Mouse (Mus musculus): ENCODE measurements around the gene Mrpl34. TPM values are rescaled to one million over a fixed set of nuclear protein-coding genes. Genes with fewer than 3 reads are reported as not detected.
A peak's percentile ranks its signal among the peaks of the same experiment; 100 is the strongest.

Mrpl34 gene
- polyA plus RNA-seq, 1 experiment from 2014 or later, result 214 TPM

DNA sequence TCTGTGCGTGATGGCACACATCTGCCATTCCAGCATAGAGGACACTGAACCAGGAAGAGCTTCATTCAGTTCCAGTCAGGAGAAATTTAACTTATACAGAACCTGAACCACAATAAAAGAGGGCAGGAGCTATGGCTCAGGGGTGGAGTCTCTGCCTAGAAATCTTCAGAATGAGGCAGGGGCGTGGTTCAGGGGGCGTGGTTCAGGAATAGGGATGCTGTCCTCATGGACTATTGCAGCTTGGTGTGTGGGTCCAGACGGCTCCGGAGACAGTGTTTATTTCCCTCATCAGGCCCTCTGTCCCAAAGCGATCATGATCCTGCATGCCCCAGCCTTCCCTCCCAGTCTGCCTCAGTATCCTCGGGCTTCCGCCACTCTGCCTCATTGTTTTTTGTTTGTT lies 10.1 kb upstream of the Mrpl34 start:
- Histone ChIP-seq H3K4me2 (ENCODE audit: low read length) (no peak overlapping the region), H3K27ac (ENCODE audit: low read depth, low read length) (no peak overlapping the region), H3K27me3 (replicated peaks; ENCODE audit: control insufficient read depth, insufficient read depth, low read length) (no peaks in the 10 kb centered on the region), H3K4me3 (ENCODE audit: low read depth, low read length) (no peak overlapping the region), H3K9ac (ENCODE audit: low read length) (no peak overlapping the region), H3K4me1 (ENCODE audit: control insufficient read depth, insufficient read depth, low read length) (no peaks in the 10 kb centered on the region), H3K9me3 (replicated peaks; ENCODE audit: control insufficient read depth, low read length) (no peaks in the 10 kb centered on the region), H3K36me3 (ENCODE audit: control insufficient read depth, insufficient read depth, low read length) (peaks cover 30% of the 10 kb centered on the region)
- ATAC-seq, result no peak
- DNase-seq (ENCODE audit: low spot score), result no peak
- 82% methylated on average over 8 of the region's 8 CpGs for WGBS

DNA sequence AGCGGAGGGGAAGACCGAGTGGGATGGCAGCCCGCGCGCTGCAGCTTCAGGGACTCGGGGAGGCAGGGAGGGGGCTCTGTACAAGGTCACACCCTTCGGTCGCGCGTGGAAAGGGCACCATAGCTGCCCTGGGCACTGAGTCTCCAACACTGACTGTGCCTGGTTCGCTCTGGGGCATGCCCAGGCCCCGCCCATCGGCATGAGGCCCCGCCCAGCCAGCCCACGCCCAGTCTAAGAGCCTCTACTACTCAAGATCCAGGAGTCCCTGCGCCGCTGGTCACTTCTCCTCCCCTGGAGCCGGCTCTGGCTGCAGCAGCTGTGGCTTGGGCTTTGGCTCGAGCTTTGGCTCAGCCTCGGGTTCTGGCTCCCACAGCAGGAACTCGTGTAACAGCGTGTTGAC lies 7.9 kb upstream of the Mrpl34 start:
- Histone ChIP-seq H3K9me3 (replicated peaks; ENCODE audit: control insufficient read depth, low read length) (no peaks in the 10 kb centered on the region), H3K27me3 (replicated peaks; ENCODE audit: control insufficient read depth, insufficient read depth, low read length) (no peaks in the 10 kb centered on the region), H3K27ac (ENCODE audit: low read depth, low read length) (no peak overlapping the region), H3K4me2 (ENCODE audit: low read length) (no peak overlapping the region), H3K4me1 (ENCODE audit: control insufficient read depth, insufficient read depth, low read length) (peaks cover under 1% of the 10 kb centered on the region), H3K4me3 (ENCODE audit: low read depth, low read length) (no peak overlapping the region), H3K36me3 (ENCODE audit: control insufficient read depth, insufficient read depth, low read length) (peaks cover 50% of the 10 kb centered on the region), H3K9ac (ENCODE audit: low read length) (no peak overlapping the region)
- DNase-seq (ENCODE audit: low spot score) (no peak), ATAC-seq (no peak)
- WGBS, result 37% methylated on average over 22 of the region's 22 CpGs

DNA sequence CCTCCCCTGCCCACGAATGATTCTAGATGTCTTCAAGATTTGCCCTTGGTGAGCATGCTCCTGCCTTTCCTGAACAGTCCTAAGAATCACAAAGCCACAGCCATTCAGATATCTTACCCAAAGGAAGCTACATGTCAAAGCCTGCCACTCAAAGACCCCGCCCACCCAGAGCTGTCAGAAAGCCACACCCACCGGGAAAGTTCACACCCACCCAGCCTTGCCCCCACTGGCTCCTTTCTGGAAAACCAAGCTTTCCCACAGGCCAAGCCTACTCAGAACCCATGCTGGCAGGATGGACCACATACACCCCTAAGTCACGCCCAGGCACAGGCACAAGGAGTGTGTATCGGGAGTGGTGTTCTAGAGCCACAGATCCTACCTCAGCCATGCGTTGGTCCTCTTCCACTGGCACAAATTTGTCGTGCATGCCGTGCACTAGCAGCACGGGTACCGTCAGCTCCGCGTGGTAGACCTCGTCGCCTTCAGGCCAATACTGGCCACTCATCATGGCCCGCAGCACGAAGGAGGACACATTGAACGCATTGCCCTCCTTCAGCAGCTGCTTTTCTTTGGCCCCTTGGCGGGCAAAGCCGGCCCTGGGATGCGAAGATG lies 7.0 kb upstream of the Mrpl34 start:
- no peak for ATAC-seq

DNA sequence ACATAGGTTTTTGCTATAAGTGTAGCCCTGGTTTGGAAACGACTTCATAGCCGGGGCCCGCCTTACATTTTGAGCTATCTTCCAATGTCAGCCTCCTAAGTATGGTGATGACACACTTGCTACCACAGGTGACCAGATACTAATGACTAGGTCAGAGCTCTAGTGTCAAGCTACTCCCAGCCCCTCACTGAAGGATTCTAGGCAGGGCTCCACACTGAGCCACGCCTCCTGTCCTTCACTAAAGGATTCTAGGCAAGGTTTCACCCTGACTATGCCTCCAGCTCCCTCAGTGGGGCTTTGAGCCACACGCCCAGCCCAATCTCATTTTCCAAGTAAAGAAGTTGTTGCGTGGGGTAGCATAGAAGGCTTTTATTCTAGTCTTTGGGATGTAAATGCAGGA lies 4.0 kb upstream of the Mrpl34 start:
- Histone ChIP-seq H3K27ac (ENCODE audit: low read depth, low read length) (no peak overlapping the region), H3K4me3 (ENCODE audit: low read depth, low read length) (no peak overlapping the region), H3K27me3 (replicated peaks; ENCODE audit: control insufficient read depth, insufficient read depth, low read length) (no peaks in the 10 kb centered on the region), H3K9me3 (replicated peaks; ENCODE audit: control insufficient read depth, low read length) (no peaks in the 10 kb centered on the region), H3K9ac (ENCODE audit: low read length) (no peak overlapping the region), H3K36me3 (ENCODE audit: control insufficient read depth, insufficient read depth, low read length) (peaks cover 50% of the 10 kb centered on the region), H3K4me2 (ENCODE audit: low read length) (no peak overlapping the region), H3K4me1 (ENCODE audit: control insufficient read depth, insufficient read depth, low read length) (peaks cover 18% of the 10 kb centered on the region)
- WGBS, result 92% methylated on average over 6 of the region's 6 CpGs
- DNase-seq (ENCODE audit: low spot score), result no peak
- no peak for ATAC-seq

More for the DNA sequence above, 7.0 kb upstream of the Mrpl34 start:
- Histone ChIP-seq H3K4me1 (ENCODE audit: control insufficient read depth, insufficient read depth, low read length) (peaks cover 8% of the 10 kb centered on the region), H3K27me3 (replicated peaks; ENCODE audit: control insufficient read depth, insufficient read depth, low read length) (no peaks in the 10 kb centered on the region), H3K36me3 (ENCODE audit: control insufficient read depth, insufficient read depth, low read length) (peaks cover 50% of the 10 kb centered on the region), H3K4me3 (ENCODE audit: low read depth, low read length) (no peak overlapping the region), H3K4me2 (ENCODE audit: low read length) (no peak overlapping the region), H3K9ac (ENCODE audit: low read length) (0 out of 2 replicates have a peak overlapping the region, but pooled peaks have one; percentile 8), H3K27ac (ENCODE audit: low read depth, low read length) (no peak overlapping the region), H3K9me3 (replicated peaks; ENCODE audit: control insufficient read depth, low read length) (no peaks in the 10 kb centered on the region)
- no peak for DNase-seq (ENCODE audit: low spot score)
- 90% methylated on average over 20 of the region's 20 CpGs for WGBS

DNA sequence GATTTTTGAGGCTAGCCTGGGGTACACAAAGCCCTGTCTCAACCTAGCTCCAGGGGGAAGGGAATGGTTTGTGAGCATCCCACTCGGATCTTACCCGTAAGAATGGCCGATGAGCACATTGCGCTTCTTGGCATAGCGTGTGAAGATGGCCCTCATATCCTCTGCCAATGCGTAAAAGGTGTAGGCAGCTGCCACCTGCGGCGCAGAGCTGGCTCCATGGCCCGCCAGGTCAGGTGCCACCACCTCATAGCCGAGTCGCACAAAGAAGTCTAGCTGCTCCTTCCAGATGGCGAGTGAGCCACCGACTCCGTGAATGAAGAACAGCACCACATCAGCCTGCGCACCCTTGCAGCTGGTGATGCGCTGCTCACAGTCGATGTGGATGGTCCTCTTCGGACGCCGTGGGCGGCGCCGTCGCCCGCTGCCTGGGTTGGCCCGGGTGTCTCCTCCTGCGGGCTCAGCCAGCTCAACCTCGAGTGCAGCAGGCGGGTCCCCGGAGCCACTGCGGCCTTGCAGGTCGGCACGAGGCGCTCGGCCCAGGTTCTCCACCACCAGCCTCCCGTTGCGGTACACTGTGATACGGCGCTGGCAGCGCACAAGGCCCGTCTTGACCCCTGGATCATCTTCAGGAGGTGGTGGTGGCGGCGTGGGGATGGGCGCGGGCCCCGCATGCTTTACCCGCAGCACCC lies 3.5 kb upstream of the Mrpl34 start:
- H3K36me3 ChIP-seq (ENCODE audit: control insufficient read depth, insufficient read depth, low read length), result peaks cover 50% of the 10 kb centered on the region

DNA sequence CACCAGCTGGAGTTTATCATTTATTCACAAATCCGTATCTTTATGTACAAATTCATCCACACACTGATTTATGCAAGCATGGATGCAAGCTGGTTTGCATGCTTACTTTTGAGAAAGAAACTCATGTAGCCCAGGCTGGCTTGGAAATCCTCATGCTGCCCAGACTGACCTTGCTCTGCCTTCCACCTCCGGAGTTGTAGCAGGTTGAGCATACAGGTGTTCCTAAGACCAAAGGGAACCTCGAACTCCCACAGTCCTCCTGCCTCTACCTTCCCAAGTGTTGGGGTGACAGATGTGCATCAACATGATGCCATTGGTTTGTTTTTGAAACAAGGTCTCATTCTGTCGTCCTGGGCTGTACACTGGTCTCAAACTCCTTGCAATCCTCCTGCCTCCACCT lies 2.6 kb upstream of the Mrpl34 start:
- peak overlapping the region; percentile 76 for H3K4me2 ChIP-seq (ENCODE audit: low read length)
- WGBS, result 65% methylated on average over 4 of the region's 4 CpGs
- peak overlapping the region; percentile 75 for H3K4me3 ChIP-seq (ENCODE audit: low read depth, low read length)
- H3K36me3 ChIP-seq (ENCODE audit: control insufficient read depth, insufficient read depth, low read length), result peaks cover 43% of the 10 kb centered on the region
- H3K27me3 ChIP-seq (replicated peaks; ENCODE audit: control insufficient read depth, insufficient read depth, low read length), result no peaks in the 10 kb centered on the region
- H3K9ac ChIP-seq (ENCODE audit: low read length), result peak overlapping the region; percentile 77
- DNase-seq (ENCODE audit: low spot score), result no peak
- no peaks in the 10 kb centered on the region for H3K9me3 ChIP-seq (replicated peaks; ENCODE audit: control insufficient read depth, low read length)
- no peak for ATAC-seq
- no peak overlapping the region for H3K27ac ChIP-seq (ENCODE audit: low read depth, low read length)
- H3K4me1 ChIP-seq (ENCODE audit: control insufficient read depth, insufficient read depth, low read length), result peaks cover 20% of the 10 kb centered on the region

More for the DNA sequence above, 3.5 kb upstream of the Mrpl34 start:
- H3K9me3 ChIP-seq (replicated peaks; ENCODE audit: control insufficient read depth, low read length), result no peaks in the 10 kb centered on the region
- no peaks in the 10 kb centered on the region for H3K27me3 ChIP-seq (replicated peaks; ENCODE audit: control insufficient read depth, insufficient read depth, low read length)
- WGBS, result 84% methylated on average over 47 of the region's 47 CpGs
- peaks cover 20% of the 10 kb centered on the region for H3K4me1 ChIP-seq (ENCODE audit: control insufficient read depth, insufficient read depth, low read length)
- H3K9ac ChIP-seq (ENCODE audit: low read length), result no peak overlapping the region
- ATAC-seq (no peak), DNase-seq (ENCODE audit: low spot score) (no peak)
- H3K4me2 ChIP-seq (ENCODE audit: low read length), result no peak overlapping the region
- no peak overlapping the region for H3K27ac ChIP-seq (ENCODE audit: low read depth, low read length)
- no peak overlapping the region for H3K4me3 ChIP-seq (ENCODE audit: low read depth, low read length)

DNA sequence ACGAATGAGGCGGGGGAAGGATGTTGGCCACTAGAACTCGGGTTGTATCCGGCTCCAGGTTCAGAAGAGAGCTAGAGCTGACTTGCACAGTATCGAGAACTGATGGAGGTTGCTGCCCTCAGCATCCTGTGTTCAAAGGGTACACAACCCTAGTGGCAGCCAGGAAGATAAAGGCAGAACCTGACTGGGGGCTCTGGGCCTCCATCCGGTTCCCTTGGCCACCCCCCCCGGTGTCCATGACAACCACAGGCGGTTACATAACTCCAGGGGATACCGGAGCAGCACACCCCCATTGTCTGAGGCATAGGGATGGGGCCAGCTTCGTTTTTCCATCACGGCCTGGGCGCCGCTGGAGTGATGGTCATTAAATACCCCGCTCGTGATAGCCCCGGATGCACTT lies 2.0 kb upstream of the Mrpl34 start:
- 0 out of 2 replicates have a peak overlapping the region, but pooled peaks have one; percentile 56 for H3K27ac ChIP-seq (ENCODE audit: low read depth, low read length)
- H3K4me1 ChIP-seq (ENCODE audit: control insufficient read depth, insufficient read depth, low read length), result peaks cover 20% of the 10 kb centered on the region
- H3K9me3 ChIP-seq (replicated peaks; ENCODE audit: control insufficient read depth, low read length), result no peaks in the 10 kb centered on the region
- DNase-seq (ENCODE audit: low spot score), result peak; percentile 41
- 5% methylated on average over 16 of the region's 16 CpGs for WGBS
- peak overlapping the region; percentile 75 for H3K4me3 ChIP-seq (ENCODE audit: low read depth, low read length)
- ATAC-seq, result peak; percentile 0; the same call in 1 of the 2 replicates
- H3K4me2 ChIP-seq (ENCODE audit: low read length), result peak overlapping the region; percentile 76
- H3K9ac ChIP-seq (ENCODE audit: low read length), result peak overlapping the region; percentile 77
- no peaks in the 10 kb centered on the region for H3K27me3 ChIP-seq (replicated peaks; ENCODE audit: control insufficient read depth, insufficient read depth, low read length)
- H3K36me3 ChIP-seq (ENCODE audit: control insufficient read depth, insufficient read depth, low read length), result peaks cover 37% of the 10 kb centered on the region

DNA sequence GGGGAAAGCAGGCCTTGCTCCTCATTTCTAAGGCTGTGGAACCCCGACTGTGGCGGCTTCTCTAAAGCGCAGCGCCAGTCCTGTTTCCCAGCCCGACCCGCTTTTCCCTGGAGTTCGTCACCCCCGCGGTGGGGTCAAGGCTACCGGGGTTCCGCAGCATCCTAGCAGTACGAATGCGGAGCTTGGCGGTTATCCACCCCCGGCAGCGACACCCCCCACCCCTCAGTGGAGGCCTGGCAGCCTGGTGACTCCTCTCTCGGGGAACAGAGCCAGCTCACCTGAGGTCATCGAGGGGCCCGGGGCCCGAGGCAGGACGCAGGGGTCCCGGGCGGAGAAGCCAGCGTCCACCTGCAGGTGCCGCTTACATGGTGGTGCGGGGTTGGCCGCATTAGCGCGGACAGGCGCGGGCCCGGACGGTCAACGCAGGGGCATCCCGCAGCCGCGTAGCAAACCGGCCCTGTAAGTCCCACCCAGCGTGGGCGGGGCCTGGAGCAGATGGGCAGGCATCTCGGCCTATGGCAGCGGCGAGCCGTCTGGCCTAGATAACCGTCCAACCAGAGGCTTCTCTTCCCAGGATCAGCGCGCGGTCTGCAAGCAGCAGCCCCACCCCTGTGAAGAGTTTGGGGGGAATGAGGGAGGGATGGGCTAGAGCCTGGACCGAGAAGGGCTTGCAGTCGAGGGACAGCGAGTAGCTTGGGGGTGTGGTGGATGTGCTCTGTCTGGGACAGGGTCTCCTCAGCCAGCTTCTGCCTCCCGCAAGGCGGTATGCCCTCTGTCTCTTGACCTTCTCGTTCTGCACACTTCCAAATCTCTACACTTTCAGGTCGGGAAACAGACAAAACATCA lies 1.3 kb upstream of the Mrpl34 start, which contains the start of gene Abhd8:
Gene Abhd8 (minus strand): TSS at position 468 of the 846 bp plus-strand sequence.
- Histone ChIP-seq H3K9me3 (replicated peaks; ENCODE audit: control insufficient read depth, low read length) (no peaks in the 10 kb centered on the region), H3K4me1 (ENCODE audit: control insufficient read depth, insufficient read depth, low read length) (peaks cover 20% of the 10 kb centered on the region), H3K9ac (ENCODE audit: low read length) (peak within 1 kb of the TSS; percentile 77), H3K27ac (ENCODE audit: low read depth, low read length) (peak within 1 kb of the TSS; percentile 88), H3K4me3 (ENCODE audit: low read depth, low read length) (peak within 1 kb of the TSS; percentile 75), H3K4me2 (ENCODE audit: low read length) (peak within 1 kb of the TSS; percentile 76), H3K27me3 (replicated peaks; ENCODE audit: control insufficient read depth, insufficient read depth, low read length) (no peaks in the 10 kb centered on the region), H3K36me3 (ENCODE audit: control insufficient read depth, insufficient read depth, low read length) (peaks cover 32% of the 10 kb centered on the region)
- DNase-seq (ENCODE audit: low spot score), result peak; percentile 97
- 0% methylated on average over 55 of the region's 55 CpGs for WGBS
- ATAC-seq, result peak; percentile 84

Measured in forebrain, embryonic 14.5 days (tissue).